Mouse (Mus musculus): ENCODE results near the gene Ing4. TPM values are rescaled to one million over a fixed set of nuclear protein-coding genes. Genes with fewer than 3 reads are reported as not detected.

The Ing4 gene
- polyA plus RNA-seq (2015; fragmentation: Nextera tagmentation; extraction: Ambion mirVana) = 113 and 118 TPM in 2 replicates

- peak; percentile 96 for DNase-seq (ENCODE audit: low spot score)
Observed at GRCm38 (mm10) chr6:125039533-125040153, at the start of gene Ing4. TSS of gene Ing4 (plus strand) at chr6:125039760.

GRCm38 (mm10) chr6:124992241-124992640, 47.3 kb upstream of the Ing4 start:
- no peak for DNase-seq (ENCODE audit: low spot score)

- no peak for DNase-seq (ENCODE audit: low spot score)
Observed at GRCm38 (mm10) chr6:124993365-124993764, 46.2 kb upstream of the Ing4 start.

- DNase-seq (ENCODE audit: low spot score) = no peak
Observed at GRCm38 (mm10) chr6:124993876-124994275, 45.7 kb upstream of the Ing4 start.

- no peak for DNase-seq (ENCODE audit: low spot score)
Observed at GRCm38 (mm10) chr6:124995246-124995645, 44.3 kb upstream of the Ing4 start.

GRCm38 (mm10) chr6:124995831-124996403, 43.6 kb upstream of the Ing4 start:
- no peak for DNase-seq (ENCODE audit: low spot score)

GRCm38 (mm10) chr6:124996551-124997501, 42.7 kb upstream of the Ing4 start, which contains the start of gene Pianp:
TSS of gene Pianp (plus strand) at chr6:124996694.
- peak; percentile 71 for DNase-seq (ENCODE audit: low spot score)

GRCm38 (mm10) chr6:124998066-124998465, 41.5 kb upstream of the Ing4 start:
- DNase-seq (ENCODE audit: low spot score) = no peak

GRCm38 (mm10) chr6:124999091-124999490, 40.5 kb upstream of the Ing4 start:
- no peak for DNase-seq (ENCODE audit: low spot score)

GRCm38 (mm10) chr6:124999546-124999945, 40.0 kb upstream of the Ing4 start:
- DNase-seq (ENCODE audit: low spot score) = no peak

- DNase-seq (ENCODE audit: low spot score) = no peak
Observed at GRCm38 (mm10) chr6:125003706-125004105, 35.9 kb upstream of the Ing4 start.

- no peak for DNase-seq (ENCODE audit: low spot score)
Observed at GRCm38 (mm10) chr6:125005086-125005485, 34.5 kb upstream of the Ing4 start.

- DNase-seq (ENCODE audit: low spot score) = no peak
Observed at GRCm38 (mm10) chr6:125008060-125008459, 31.5 kb upstream of the Ing4 start.

- peak; percentile 98 for DNase-seq (ENCODE audit: low spot score)
Observed at GRCm38 (mm10) chr6:125008586-125009128, 30.9 kb upstream of the Ing4 start.

GRCm38 (mm10) chr6:125009129-125009180, 30.6 kb upstream of the Ing4 start, which contains the start of gene Zfp384:
TSS of gene Zfp384 (plus strand) at chr6:125009145.
- DNase-seq (ENCODE audit: low spot score) = no peak

GRCm38 (mm10) chr6:125009181-125010073, 30.1 kb upstream of the Ing4 start:
- DNase-seq (ENCODE audit: low spot score) = peak; percentile 89

- no peak for DNase-seq (ENCODE audit: low spot score)
Observed at GRCm38 (mm10) chr6:125017682-125018081, 21.9 kb upstream of the Ing4 start.

GRCm38 (mm10) chr6:125030532-125030931, 9.0 kb upstream of the Ing4 start:
- peak; percentile 81 for DNase-seq (ENCODE audit: low spot score)

GRCm38 (mm10) chr6:125031604-125032003, 8.0 kb upstream of the Ing4 start:
- DNase-seq (ENCODE audit: low spot score) = no peak

GRCm38 (mm10) chr6:125038666-125039065, 894 bp upstream of the Ing4 start:
- DNase-seq (ENCODE audit: low spot score) = no peak

GRCm38 (mm10) chr6:125039131-125039530, 429 bp upstream of the Ing4 start:
- DNase-seq (ENCODE audit: low spot score) = no peak

All from thymus, postnatal 0 days (tissue).